Mouse (Mus musculus) limb, embryonic 13.5 days (tissue): ENCODE measurements around the gene Zfp651. TPM values are rescaled to one million over a fixed set of nuclear protein-coding genes. Genes with fewer than 3 reads are reported as not detected.

Experiments used
- ATAC-seq: fragments of 200-750 bp; cut with Nextera tagmentation; 2 replicates; pipeline ENCODE4 v1.8.0; 2017; ENCODE audit warnings: low read depth, moderate number of reproducible peaks, moderate TSS enrichment; ENCODE audit not compliant: low FRiP score
- H3K27ac ChIP-seq: fragments of 300-500 bp; sonication (generic); 2 replicates; pipeline ENCODE4 v1.5.1; 2015; ENCODE audit warnings: inconsistent platforms, mild to moderate bottlenecking, moderate library complexity
- H3K27me3 ChIP-seq: fragments of 300-500 bp; sonication (generic); 2 replicates; pipeline ENCODE4 v1.6.1; 2015; ENCODE audit warnings: mild to moderate bottlenecking, inconsistent platforms
- H3K36me3 ChIP-seq: fragments of 300-500 bp; sonication (generic); 2 replicates; pipeline ENCODE4 v1.6.1; 2015; ENCODE audit warnings: inconsistent platforms, mild to moderate bottlenecking, moderate library complexity
- H3K4me1 ChIP-seq: fragments of 300-500 bp; sonication (generic); 2 replicates; pipeline ENCODE4 v1.6.1; 2015; ENCODE audit warnings: inconsistent platforms
- H3K4me2 ChIP-seq: fragments of 300-500 bp; sonication (generic); replicated peaks from 2 replicates; pipeline ENCODE4 v1.6.1; 2015; ENCODE audit warnings: inconsistent platforms, mild to moderate bottlenecking, moderate library complexity
- H3K4me3 ChIP-seq: fragments of 300-500 bp; sonication (generic); 2 replicates; pipeline ENCODE4 v1.5.1; 2015; ENCODE audit warnings: moderate library complexity, mild to moderate bottlenecking, inconsistent platforms
- H3K9ac ChIP-seq: fragments of 300-500 bp; sonication (generic); 2 replicates; pipeline ENCODE4 v1.6.1; 2015; ENCODE audit warnings: mild to moderate bottlenecking, inconsistent platforms
- H3K9me3 ChIP-seq: fragments of 300-500 bp; sonication (generic); 2 replicates; pipeline ENCODE4 v1.6.1; 2016; ENCODE audit warnings: inconsistent platforms
- WGBS: fragments of 180-500 bp; shearing (Covaris S2); methylation state at CpG from one replicate; pipeline ENCODE4 v1.1.7; 2015; 5-methylcytosine and 5-hydroxymethylcytosine counted together
- polyA plus RNA-seq: library from polyadenylated mRNA; unstranded; fragments of >200 nt; fragmentation: Nextera tagmentation; extraction: Ambion mirVana; gene quantifications from 2 replicates; pipeline ENCODE4 v1.2.1, GENCODE M21; 2015

Gene Zfp651
- polyA plus RNA-seq, 1 experiment from 2014 or later, result 18.9 TPM

DNA sequence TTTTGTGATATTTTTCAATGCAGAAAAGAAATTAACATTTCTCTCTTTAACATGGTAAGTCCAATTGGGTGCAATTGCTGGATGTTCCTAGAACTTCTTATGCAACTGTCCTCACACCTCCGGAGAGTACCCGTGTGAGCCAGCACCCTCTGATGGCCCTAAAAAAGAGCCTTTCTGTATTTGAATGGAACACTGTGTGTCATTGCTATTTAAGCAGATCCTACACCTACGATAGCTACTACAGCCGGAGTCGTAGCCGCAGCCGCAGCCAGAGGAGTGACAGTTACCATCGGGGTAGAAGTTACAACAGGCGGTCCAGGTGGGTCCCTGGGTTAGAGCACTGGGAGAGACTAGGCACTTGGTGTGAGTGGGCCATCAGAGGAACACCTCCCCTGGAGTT is 6.4 kb upstream of the Zfp651 start:
- no peak for ATAC-seq
- Histone ChIP-seq H3K4me3 (no peak overlapping the region), H3K27me3 (no peaks in the 10 kb centered on the region), H3K36me3 (peaks cover 88% of the 10 kb centered on the region), H3K4me2 (no peak overlapping the region), H3K9me3 (no peaks in the 10 kb centered on the region), H3K4me1 (peaks cover 12% of the 10 kb centered on the region), H3K27ac (no peak overlapping the region), H3K9ac (no peak overlapping the region)
- 95% methylated on average over 9 of the region's 9 CpGs for WGBS

DNA sequence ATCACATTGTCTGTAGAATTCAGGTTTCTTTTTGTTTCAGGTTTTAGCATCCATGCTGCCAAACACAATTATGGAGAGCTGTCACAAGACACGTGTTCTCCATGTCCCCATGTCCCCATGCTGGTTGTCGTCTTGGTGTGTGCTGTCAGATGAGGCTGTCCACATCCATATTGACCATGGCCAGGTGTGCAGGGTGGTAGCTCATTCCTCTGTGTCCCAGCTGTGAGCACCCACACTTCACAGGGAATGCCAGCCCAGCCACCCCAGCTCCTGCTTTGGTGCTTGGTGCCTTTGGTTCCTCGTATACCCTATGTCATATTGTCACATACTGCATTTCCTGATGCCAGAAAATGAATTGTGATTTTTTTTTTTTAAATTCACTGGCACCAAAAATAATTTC is 4.5 kb upstream of the Zfp651 start:
- ATAC-seq, result no peak

DNA sequence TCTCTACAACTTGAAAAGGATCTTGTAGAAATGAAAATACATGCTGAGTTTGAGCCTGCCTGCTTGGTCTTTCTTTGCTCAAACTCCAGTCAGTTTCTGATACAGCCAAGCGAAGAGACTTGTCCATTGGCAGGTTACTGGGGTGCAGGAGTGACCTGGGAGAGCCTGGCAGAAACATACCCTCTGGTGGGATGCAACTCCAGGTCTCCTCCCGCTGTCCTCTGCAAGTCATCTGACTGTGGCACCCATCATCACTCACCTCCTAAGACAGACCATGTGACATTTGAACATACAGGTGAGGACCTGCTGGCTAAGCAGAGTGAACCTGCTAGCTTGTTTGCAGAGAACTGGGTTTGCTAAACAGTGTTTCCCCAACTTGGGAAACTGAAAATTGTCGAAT is 2.3 kb upstream of the Zfp651 start:
- no peak overlapping the region for H3K4me3 ChIP-seq
- no peaks in the 10 kb centered on the region for H3K27me3 ChIP-seq
- no peak overlapping the region for H3K9ac ChIP-seq
- H3K36me3 ChIP-seq, result peaks cover 49% of the 10 kb centered on the region
- 83% methylated on average over 3 of the region's 3 CpGs for WGBS
- no peak for ATAC-seq
- H3K27ac ChIP-seq, result peak overlapping the region; percentile 10; the same call in 1 of the 2 replicates
- no peak overlapping the region for H3K4me2 ChIP-seq
- no peaks in the 10 kb centered on the region for H3K9me3 ChIP-seq
- H3K4me1 ChIP-seq, result peaks cover 39% of the 10 kb centered on the region

More for the DNA sequence above, 4.5 kb upstream of the Zfp651 start:
- H3K9me3 ChIP-seq, result no peaks in the 10 kb centered on the region
- peaks cover 69% of the 10 kb centered on the region for H3K36me3 ChIP-seq
- no peak overlapping the region for H3K4me3 ChIP-seq
- H3K27me3 ChIP-seq, result no peaks in the 10 kb centered on the region
- H3K27ac ChIP-seq, result no peak overlapping the region
- WGBS, result 85% methylated on average over 3 of the region's 3 CpGs
- H3K4me1 ChIP-seq, result peaks cover 25% of the 10 kb centered on the region
- no peak overlapping the region for H3K9ac ChIP-seq
- H3K4me2 ChIP-seq, result no peak overlapping the region

DNA sequence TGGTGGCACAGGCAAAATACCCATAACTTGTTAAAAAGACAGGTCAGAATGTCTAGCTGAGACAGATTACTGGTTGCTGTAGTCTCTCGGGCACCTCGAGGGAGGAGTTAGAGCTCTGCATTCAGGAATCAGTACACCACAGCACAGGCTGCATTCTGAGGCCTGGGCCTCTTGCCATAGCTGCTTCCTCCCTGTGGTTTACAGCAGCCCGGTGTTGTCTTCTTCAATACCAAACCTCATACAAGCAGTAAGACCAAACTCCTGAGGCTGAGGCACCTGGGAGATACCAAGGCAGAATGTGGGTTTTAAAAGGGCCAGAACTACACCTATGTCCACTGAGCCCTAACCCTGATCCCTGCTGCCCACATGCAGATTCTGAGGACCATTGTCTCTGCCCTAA is 1.7 kb upstream of the Zfp651 start:
- ATAC-seq, result no peak
- Histone ChIP-seq H3K4me2 (peak overlapping the region; percentile 77), H3K36me3 (peaks cover 49% of the 10 kb centered on the region), H3K4me1 (peaks cover 42% of the 10 kb centered on the region), H3K4me3 (no peak overlapping the region), H3K27ac (peak overlapping the region; percentile 96), H3K9me3 (no peaks in the 10 kb centered on the region), H3K27me3 (no peaks in the 10 kb centered on the region), H3K9ac (0 out of 2 replicates have a peak overlapping the region, but pooled peaks have one; percentile 10)
- whole genome bisulfite sequencing, result 47% methylated on average over 3 of the region's 3 CpGs

DNA sequence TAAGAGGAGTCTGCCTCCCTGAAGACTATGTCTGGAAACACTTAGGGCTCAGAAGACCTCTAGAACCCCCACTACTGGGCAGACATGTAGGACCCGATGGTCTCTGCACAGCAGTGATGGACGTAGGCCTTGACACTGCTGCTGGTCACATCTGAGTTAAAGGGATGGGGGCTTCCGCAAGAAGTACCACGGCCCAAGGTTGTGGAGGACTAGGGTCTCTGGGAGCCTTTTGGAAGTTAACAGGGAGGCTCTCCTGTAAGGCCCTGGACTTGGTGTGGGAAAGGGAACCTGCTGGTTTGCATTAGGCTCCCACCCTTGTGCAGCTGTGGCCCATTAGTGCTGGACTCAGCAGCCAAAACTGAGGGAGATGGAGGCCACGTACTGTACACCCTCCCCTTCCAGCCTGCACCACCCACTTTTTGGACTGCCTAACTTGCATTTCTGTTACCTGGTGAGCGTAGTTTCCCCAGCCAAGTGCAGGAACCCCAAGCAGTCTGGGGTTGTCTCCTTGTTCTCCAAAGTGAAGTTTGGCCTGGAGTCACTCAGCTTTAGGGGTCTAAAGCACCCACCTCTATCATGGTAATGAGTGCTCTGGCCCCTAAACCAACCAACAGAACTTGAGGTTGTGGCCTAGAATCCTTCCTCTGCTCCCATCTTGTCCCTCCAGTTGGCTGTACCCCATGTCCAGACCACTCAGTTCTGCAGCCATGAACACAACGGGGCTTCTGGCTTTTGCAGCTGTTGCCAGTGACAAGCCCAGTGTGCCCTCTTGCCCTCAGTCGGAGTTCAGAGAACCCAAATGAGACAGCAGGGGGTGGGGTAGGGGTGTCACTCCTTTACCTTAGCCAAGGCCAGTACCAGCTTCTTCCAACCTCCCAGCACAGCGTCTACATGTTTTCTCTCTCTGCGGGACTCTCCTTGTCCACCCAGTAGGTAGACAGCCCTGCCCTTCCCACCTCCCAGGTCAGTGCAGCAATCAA is 1.0 kb upstream of the Zfp651 start:
- Histone ChIP-seq H3K36me3 (peaks cover 51% of the 10 kb centered on the region), H3K27ac (peak overlapping the region; percentile 96), H3K4me2 (peak overlapping the region; percentile 77), H3K27me3 (no peaks in the 10 kb centered on the region), H3K9ac (peak overlapping the region; percentile 95), H3K9me3 (no peaks in the 10 kb centered on the region), H3K4me1 (peaks cover 42% of the 10 kb centered on the region), H3K4me3 (peak overlapping the region; percentile 83)
- WGBS, result 29% methylated on average over 10 of the region's 10 CpGs
- peak; percentile 37; the same call in 1 of the 2 replicates for ATAC-seq

DNA sequence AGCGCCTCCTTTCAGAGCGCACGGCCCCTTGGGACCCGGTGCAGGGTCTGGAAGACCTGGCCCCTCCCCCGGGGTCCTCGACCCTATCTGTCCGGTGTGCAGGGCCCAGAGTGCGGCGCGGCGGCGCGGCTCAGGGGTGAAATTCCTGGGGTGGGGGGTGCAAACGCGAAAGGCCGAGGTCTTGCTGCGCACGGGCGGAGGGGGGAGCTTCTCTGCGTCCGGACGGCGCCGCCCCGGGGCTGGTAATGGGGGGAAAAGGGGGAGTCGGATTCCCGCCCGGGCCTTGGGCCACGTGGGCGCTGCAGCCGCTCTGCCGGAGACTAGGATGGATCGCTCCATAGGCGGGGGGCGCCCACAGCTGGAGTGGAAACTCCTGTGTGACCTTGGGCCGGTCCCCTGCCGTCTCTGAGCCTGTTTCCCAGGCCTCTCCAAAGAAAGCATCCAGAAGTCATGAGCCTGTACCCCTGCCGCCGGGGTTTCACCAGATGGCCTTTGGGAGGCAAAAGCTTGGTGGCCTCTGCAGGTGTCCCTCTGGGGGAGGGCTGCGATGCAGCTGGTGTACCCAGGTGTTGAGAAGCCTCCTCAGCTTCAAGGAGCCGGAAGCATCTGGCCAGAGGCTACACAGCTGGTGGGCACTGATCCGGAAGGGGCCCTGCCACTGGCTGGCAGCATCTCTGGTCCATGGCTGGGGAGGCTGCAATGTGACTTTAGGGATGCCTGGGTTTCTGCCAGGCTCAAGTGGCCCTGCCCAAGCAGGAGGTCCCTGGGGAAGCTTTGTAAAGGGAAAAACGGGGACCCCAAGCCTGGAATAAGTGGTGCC is 1.4 kb downstream of the Zfp651 start:
- Histone ChIP-seq H3K4me2 (peak overlapping the region; percentile 77), H3K27me3 (no peaks in the 10 kb centered on the region), H3K4me1 (peaks cover 42% of the 10 kb centered on the region), H3K4me3 (peak overlapping the region; percentile 83), H3K36me3 (peaks cover 51% of the 10 kb centered on the region), H3K9ac (peak overlapping the region; percentile 95), H3K27ac (peak overlapping the region; percentile 96), H3K9me3 (no peaks in the 10 kb centered on the region)
- ATAC-seq, result peak; percentile 69
- WGBS, result under 1% methylated on average over 36 of the region's 43 CpGs

DNA sequence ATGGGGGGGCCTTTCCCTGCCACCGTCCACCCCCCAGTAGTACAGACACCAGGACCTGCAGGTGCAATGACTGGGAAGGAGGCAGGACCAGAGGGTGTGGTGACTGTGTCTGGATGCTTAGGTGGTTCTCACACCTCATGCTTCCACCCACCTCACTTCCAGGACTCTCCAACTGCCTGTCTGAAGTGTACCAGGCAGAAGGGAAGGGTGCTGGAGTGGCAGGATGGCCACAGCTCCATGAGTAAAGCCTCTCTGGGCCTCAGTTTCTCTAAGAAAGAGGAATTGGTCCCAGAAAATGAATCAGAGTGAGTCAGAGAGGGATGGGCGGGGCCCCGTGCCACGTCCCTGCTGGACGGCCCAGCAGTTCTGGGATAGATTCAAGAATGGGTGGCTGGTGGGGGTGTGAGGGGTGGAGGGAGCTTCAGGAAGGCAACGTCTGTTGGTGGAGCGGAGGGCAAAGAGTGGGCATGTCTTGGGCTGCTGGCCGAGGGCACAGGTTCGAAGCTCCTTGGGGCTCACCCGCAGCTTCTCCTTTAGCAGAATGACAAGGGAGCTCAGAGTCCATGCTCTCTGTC is 2.0 kb downstream of the Zfp651 start:
- Histone ChIP-seq H3K27me3 (no peaks in the 10 kb centered on the region), H3K4me2 (peak overlapping the region; percentile 77), H3K4me1 (peaks cover 42% of the 10 kb centered on the region), H3K9me3 (no peaks in the 10 kb centered on the region), H3K9ac (peak overlapping the region; percentile 95), H3K36me3 (peaks cover 51% of the 10 kb centered on the region), H3K4me3 (peak overlapping the region; percentile 83), H3K27ac (peak overlapping the region; percentile 96; the same call in 1 of the 2 replicates)
- WGBS, result 63% methylated on average over 10 of the region's 10 CpGs
- ATAC-seq, result no peak

DNA sequence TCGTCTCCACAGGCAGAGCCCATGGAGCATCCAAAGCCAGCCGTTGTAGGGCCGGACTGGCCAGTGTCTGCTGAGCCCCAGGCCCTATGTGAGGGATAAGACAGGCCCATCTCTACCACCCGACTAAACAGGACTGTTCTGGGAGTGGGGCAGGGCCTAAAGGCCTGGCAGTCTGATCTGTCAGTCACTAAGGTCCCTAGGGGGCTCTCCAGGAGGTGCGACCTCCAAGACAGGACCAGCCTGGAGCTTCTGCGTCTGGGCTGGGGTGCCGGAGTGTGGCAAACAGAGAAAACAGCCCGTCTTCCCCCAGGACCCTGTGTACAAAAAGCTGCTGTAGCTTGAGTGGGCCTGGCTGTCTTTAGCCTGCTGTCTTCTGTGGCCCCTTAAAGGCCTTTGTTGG is 2.7 kb downstream of the Zfp651 start:
- Histone ChIP-seq H3K36me3 (peaks cover 54% of the 10 kb centered on the region), H3K4me2 (peak overlapping the region; percentile 77), H3K27me3 (no peaks in the 10 kb centered on the region), H3K27ac (no peak overlapping the region; the same call in 1 of the 2 replicates), H3K4me1 (peaks cover 40% of the 10 kb centered on the region), H3K9ac (peak overlapping the region; percentile 35; the same call in 1 of the 2 replicates), H3K9me3 (no peaks in the 10 kb centered on the region), H3K4me3 (no peak overlapping the region)
- WGBS, result 67% methylated on average over 8 of the region's 8 CpGs
- no peak for ATAC-seq

DNA sequence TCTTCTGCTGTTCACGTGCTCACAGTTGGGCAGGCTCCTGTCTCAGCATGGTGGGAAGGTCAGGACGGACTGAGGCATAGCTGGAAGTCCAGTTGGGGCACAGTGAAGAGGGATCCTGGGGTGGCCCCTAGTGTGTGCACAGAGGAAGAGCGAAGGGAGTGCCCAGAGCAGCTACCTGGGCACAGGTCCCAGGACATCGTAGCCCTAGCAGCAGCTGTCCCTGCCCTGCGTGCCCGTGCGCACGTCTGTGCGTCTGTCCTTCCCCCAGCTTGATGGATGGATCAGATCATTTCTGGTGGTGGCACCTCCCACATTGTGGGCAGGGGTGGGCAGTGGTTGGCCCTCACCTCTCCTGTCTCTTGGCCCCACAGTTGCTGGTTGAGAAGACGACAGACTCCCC is 3.1 kb downstream of the Zfp651 start:
- Histone ChIP-seq H3K4me2 (no peak overlapping the region), H3K27me3 (no peaks in the 10 kb centered on the region), H3K36me3 (peaks cover 55% of the 10 kb centered on the region), H3K27ac (no peak overlapping the region), H3K9ac (peak overlapping the region; percentile 35; the same call in 1 of the 2 replicates), H3K4me3 (no peak overlapping the region), H3K9me3 (no peaks in the 10 kb centered on the region), H3K4me1 (peaks cover 35% of the 10 kb centered on the region)
- ATAC-seq, result no peak
- 87% methylated on average over 10 of the region's 10 CpGs for WGBS

DNA sequence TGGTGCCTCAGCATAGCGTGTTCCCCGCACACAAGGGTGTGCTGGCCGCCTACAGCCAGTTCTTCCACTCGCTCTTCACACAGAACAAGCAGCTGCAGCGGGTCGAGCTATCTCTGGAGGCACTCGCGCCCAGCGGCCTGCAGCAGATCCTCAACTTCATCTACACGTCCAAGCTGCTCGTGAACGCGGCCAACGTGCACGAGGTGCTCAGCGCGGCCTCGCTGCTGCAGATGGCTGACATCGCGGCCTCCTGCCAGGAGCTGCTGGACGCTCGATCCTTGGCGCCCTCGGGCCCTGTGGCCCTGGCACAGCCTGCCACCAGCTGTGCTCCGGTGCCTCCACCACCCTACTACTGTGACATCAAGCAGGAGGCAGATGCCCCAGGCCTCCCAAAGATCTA is 3.6 kb downstream of the Zfp651 start:
- no peak overlapping the region for H3K9ac ChIP-seq
- H3K4me3 ChIP-seq, result no peak overlapping the region
- ATAC-seq, result no peak
- no peaks in the 10 kb centered on the region for H3K9me3 ChIP-seq
- WGBS, result 91% methylated on average over 25 of the region's 25 CpGs
- no peak overlapping the region for H3K4me2 ChIP-seq
- peaks cover 61% of the 10 kb centered on the region for H3K36me3 ChIP-seq
- no peaks in the 10 kb centered on the region for H3K27me3 ChIP-seq
- peaks cover 30% of the 10 kb centered on the region for H3K4me1 ChIP-seq
- no peak overlapping the region for H3K27ac ChIP-seq

DNA sequence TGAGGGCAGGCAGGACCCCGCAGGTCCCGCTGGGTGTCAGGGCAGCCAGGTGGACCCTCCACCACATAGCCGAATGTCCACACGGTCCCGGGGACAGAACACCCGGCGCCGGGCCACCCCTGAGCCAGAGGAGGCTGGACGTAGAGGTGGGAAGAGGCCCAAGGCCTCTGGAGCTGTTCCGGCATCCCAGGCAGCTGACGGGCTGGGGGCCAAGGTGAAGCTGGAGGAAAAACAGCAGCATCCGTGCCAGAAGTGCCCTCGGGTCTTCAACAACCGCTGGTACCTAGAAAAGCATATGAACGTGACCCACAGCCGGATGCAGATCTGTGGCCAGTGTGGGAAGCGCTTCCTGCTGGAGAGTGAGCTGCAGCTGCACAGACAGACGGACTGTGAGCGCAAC is 4.6 kb downstream of the Zfp651 start:
- ATAC-seq, result no peak
- H3K4me2 ChIP-seq, result no peak overlapping the region
- peaks cover 70% of the 10 kb centered on the region for H3K36me3 ChIP-seq
- WGBS, result 92% methylated on average over 19 of the region's 19 CpGs
- H3K4me1 ChIP-seq, result peaks cover 21% of the 10 kb centered on the region
- no peak overlapping the region for H3K27ac ChIP-seq
- no peaks in the 10 kb centered on the region for H3K9me3 ChIP-seq
- no peaks in the 10 kb centered on the region for H3K27me3 ChIP-seq
- H3K4me3 ChIP-seq, result no peak overlapping the region
- H3K9ac ChIP-seq, result peak overlapping the region; percentile 19; the same call in 1 of the 2 replicates
